Mouse (Mus musculus) limb, embryonic 14.5 days (tissue): ENCODE data around the gene Ipo9. TPM values are rescaled to one million over a fixed set of nuclear protein-coding genes. Genes with fewer than 3 reads are reported as not detected.

Experiments used
- ATAC-seq: fragments of 200-750 bp; cut with Nextera tagmentation; 2 replicates; pipeline ENCODE4 v1.8.0; 2017; ENCODE audit warnings: low read depth, moderate number of reproducible peaks, moderate TSS enrichment; ENCODE audit not compliant: low FRiP score
- DNase-seq: peaks from one replicate; pipeline ENCODE4 v3.0.0-alpha.2; 2015; ENCODE audit warnings: low spot score
- H3K27ac ChIP-seq: fragments of 300-500 bp; sonication (generic); replicated peaks from 2 replicates; pipeline ENCODE4 v1.5.1; 2014; ENCODE audit warnings: low read depth, mild to moderate bottlenecking, low read length, moderate library complexity, mixed read lengths
- H3K27me3 ChIP-seq: fragments of 300-500 bp; sonication (generic); 2 replicates; pipeline ENCODE4 v1.6.1; 2014; ENCODE audit warnings: low read length, mixed read lengths; ENCODE audit not compliant: control insufficient read depth, insufficient read depth
- H3K36me3 ChIP-seq: fragments of 300-500 bp; sonication (generic); 2 replicates; pipeline ENCODE4 v1.6.1; 2014; ENCODE audit warnings: mild to moderate bottlenecking, low read length, moderate library complexity, mixed read lengths; ENCODE audit not compliant: control insufficient read depth, insufficient read depth
- H3K4me1 ChIP-seq: fragments of 300-500 bp; sonication (generic); 2 replicates; pipeline ENCODE4 v1.6.1; 2014; ENCODE audit warnings: antibody characterized with exemption, low read length, mixed read lengths; ENCODE audit not compliant: control insufficient read depth, insufficient read depth
- H3K4me2 ChIP-seq: fragments of 300-500 bp; sonication (generic); replicated peaks from 2 replicates; pipeline ENCODE4 v1.6.1; 2014; ENCODE audit warnings: low read depth, mild to moderate bottlenecking, low read length, moderate library complexity; ENCODE audit not compliant: severe bottlenecking
- H3K4me3 ChIP-seq: fragments of 300-500 bp; sonication (generic); replicated peaks from 2 replicates; pipeline ENCODE4 v1.5.1; 2014; ENCODE audit warnings: low read length
- H3K9ac ChIP-seq: fragments of 300-500 bp; sonication (generic); 2 replicates; pipeline ENCODE4 v1.6.1; 2014; ENCODE audit warnings: mild to moderate bottlenecking, low read depth, low read length, moderate library complexity; ENCODE audit not compliant: severe bottlenecking
- H3K9me3 ChIP-seq: fragments of 300-500 bp; sonication (generic); 2 replicates; pipeline ENCODE4 v1.6.1; 2016; ENCODE audit warnings: low read length; ENCODE audit not compliant: control insufficient read depth
- POLR2A ChIP-seq: fragments of 200-500 bp; IDR thresholded peaks from 2 replicates; pipeline ENCODE4 v1.8.0; 2012; ENCODE audit warnings: inconsistent platforms, mild to moderate bottlenecking, moderate library complexity, borderline replicate concordance; ENCODE audit not compliant: insufficient read depth, insufficient read length; ENCODE audit errors: extremely low read depth
- WGBS: fragments of 180-500 bp; shearing (Covaris S2); extraction: QIAGEN DNeasy Blood & Tissue Kit; methylation state at CpG from one replicate; pipeline ENCODE4 v1.1.7; 2014; 5-methylcytosine and 5-hydroxymethylcytosine counted together
- polyA plus RNA-seq, 2 experiments: library from polyadenylated mRNA; depleted of rRNA in 1 of 2; stranded (reverse) in 1 of 2; unstranded in 1 of 2; fragments of >200 nt; fragmentation: Nextera tagmentation in 1 of 2; extraction: Ambion mirVana in 1 of 2; gene quantifications; 2 replicates each; pipeline versions ENCODE4 v1.2.1 to v1.2.3; 2012 to 2014

Ipo9 gene
- polyA plus RNA-seq, 2 experiments, result 116 to 145 TPM

- TF ChIP-seq POLR2A, result no peak
- H3K4me2 ChIP-seq, result peak overlapping the region; percentile 94
- H3K36me3 ChIP-seq, result no peaks in the 10 kb centered on the region
- no peaks in the 10 kb centered on the region for H3K9me3 ChIP-seq
- WGBS, result 8% methylated on average over 14 of the region's 14 CpGs
- peaks cover 8% of the 10 kb centered on the region for H3K4me1 ChIP-seq
- no peak overlapping the region for H3K27ac ChIP-seq
- ATAC-seq (peak; percentile 32; the same call in 1 of the 2 replicates), DNase-seq (peak; percentile 52)
- peak overlapping the region; percentile 49; the same call in 1 of the 2 replicates for H3K9ac ChIP-seq
- H3K4me3 ChIP-seq, result peak overlapping the region; percentile 44
- no peaks in the 10 kb centered on the region for H3K27me3 ChIP-seq
Observed at GRCm38 (mm10) chr1:135368982-135369381, 61.3 kb downstream of the Ipo9 start.

GRCm38 (mm10) chr1:135368245-135368644, 62.1 kb downstream of the Ipo9 start:
- Histone ChIP-seq H3K27ac (no peak overlapping the region), H3K9ac (peak overlapping the region; percentile 49; the same call in 1 of the 2 replicates), H3K27me3 (no peaks in the 10 kb centered on the region), H3K4me3 (peak overlapping the region; percentile 44), H3K4me2 (peak overlapping the region; percentile 94), H3K4me1 (peaks cover 7% of the 10 kb centered on the region), H3K9me3 (no peaks in the 10 kb centered on the region), H3K36me3 (no peaks in the 10 kb centered on the region)
- peak; percentile 95 for DNase-seq
- peak; percentile 73 for ATAC-seq
- TF ChIP-seq POLR2A, result no peak
- 1% methylated on average over 20 of the region's 20 CpGs for WGBS

- H3K9ac ChIP-seq, result no peak overlapping the region
- peaks cover 5% of the 10 kb centered on the region for H3K4me1 ChIP-seq
- no peak for DNase-seq
- no peak for ATAC-seq
- TF ChIP-seq POLR2A, result no peak
- no peak overlapping the region for H3K27ac ChIP-seq
- H3K36me3 ChIP-seq, result no peaks in the 10 kb centered on the region
- H3K9me3 ChIP-seq, result no peaks in the 10 kb centered on the region
- no peaks in the 10 kb centered on the region for H3K27me3 ChIP-seq
- 74% methylated on average over 8 of the region's 8 CpGs for WGBS
- no peak overlapping the region for H3K4me2 ChIP-seq
- no peak overlapping the region for H3K4me3 ChIP-seq
Observed at GRCm38 (mm10) chr1:135367595-135367994, 62.7 kb downstream of the Ipo9 start.

- H3K4me3 ChIP-seq, result no peak overlapping the region
- H3K4me2 ChIP-seq, result no peak overlapping the region
- ATAC-seq, result no peak
- no peak for TF ChIP-seq POLR2A
- peaks cover 5% of the 10 kb centered on the region for H3K4me1 ChIP-seq
- no peak overlapping the region for H3K27ac ChIP-seq
- H3K36me3 ChIP-seq, result no peaks in the 10 kb centered on the region
- H3K27me3 ChIP-seq, result no peaks in the 10 kb centered on the region
- no peak for DNase-seq
- WGBS, result 76% methylated on average over 7 of the region's 7 CpGs
- peaks cover 2% of the 10 kb centered on the region; the same call in 1 of the 2 replicates for H3K9me3 ChIP-seq
- H3K9ac ChIP-seq, result no peak overlapping the region
Observed at GRCm38 (mm10) chr1:135367005-135367404, 63.3 kb downstream of the Ipo9 start.

- H3K4me3 ChIP-seq, result no peak overlapping the region
Observed at GRCm38 (mm10) chr1:135366380-135366779, 63.9 kb downstream of the Ipo9 start.

GRCm38 (mm10) chr1:135363446-135363845, 66.9 kb downstream of the Ipo9 start:
- H3K27ac ChIP-seq, result no peak overlapping the region
- H3K9me3 ChIP-seq, result peaks cover 4% of the 10 kb centered on the region; the same call in 1 of the 2 replicates
- H3K4me1 ChIP-seq, result no peaks in the 10 kb centered on the region
- H3K4me2 ChIP-seq, result no peak overlapping the region
- H3K9ac ChIP-seq, result no peak overlapping the region
- 87% methylated on average over 8 of the region's 8 CpGs for WGBS
- no peaks in the 10 kb centered on the region for H3K36me3 ChIP-seq
- TF ChIP-seq POLR2A, result no peak
- ATAC-seq (no peak), DNase-seq (no peak)
- no peaks in the 10 kb centered on the region for H3K27me3 ChIP-seq
- no peak overlapping the region for H3K4me3 ChIP-seq

More at GRCm38 (mm10) chr1:135366380-135366779, 63.9 kb downstream of the Ipo9 start:
- H3K4me2 ChIP-seq, result no peak overlapping the region
- H3K9me3 ChIP-seq, result peaks cover 4% of the 10 kb centered on the region; the same call in 1 of the 2 replicates
- H3K27me3 ChIP-seq, result no peaks in the 10 kb centered on the region
- ATAC-seq (no peak), DNase-seq (no peak)
- no peak overlapping the region for H3K9ac ChIP-seq
- no peaks in the 10 kb centered on the region for H3K36me3 ChIP-seq
- no peak for TF ChIP-seq POLR2A
- no peak overlapping the region for H3K27ac ChIP-seq
- H3K4me1 ChIP-seq, result peaks cover 5% of the 10 kb centered on the region
